Mouse (Mus musculus) embryonic fibroblast, embryonic 13.5 days (primary cell): Measurements from ENCODE around the gene Aldh9a1.

Experiments
- CTCF ChIP-seq: IDR thresholded peaks from 2 replicates; pipeline ENCODE4 v1.5.1; 2011; ENCODE audit warnings: mild to moderate bottlenecking, control low read depth, low read length, moderate library complexity, borderline replicate concordance; ENCODE audit not compliant: insufficient read depth
- POLR2A ChIP-seq: IDR thresholded peaks from 2 replicates; pipeline ENCODE4 v1.6.1; 2011; ENCODE audit warnings: low read depth, mild to moderate bottlenecking, control low read depth, low read length, moderate library complexity

DNA sequence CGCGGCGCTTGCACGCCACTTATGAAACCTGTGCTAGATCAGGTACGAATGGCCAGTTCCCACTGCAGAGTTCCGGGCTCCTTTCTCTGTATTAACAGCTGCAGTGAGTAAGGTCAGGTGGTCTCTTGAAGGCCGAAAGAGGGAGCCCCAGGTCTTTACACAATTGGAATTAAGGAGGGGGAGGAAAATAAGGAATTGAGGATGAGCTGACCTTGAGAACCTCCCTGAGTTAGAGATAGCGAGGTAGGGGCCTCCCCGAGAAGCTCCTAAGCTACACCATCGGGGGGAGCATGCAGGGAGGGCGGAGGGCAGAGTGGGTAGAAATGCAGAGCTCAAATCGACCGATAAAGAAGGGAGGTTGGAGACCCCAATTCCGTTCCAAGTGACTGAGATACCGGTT lies 43.5 kb downstream of the Aldh9a1 start:
- TF ChIP-seq CTCF = no peak
- no peak for TF ChIP-seq POLR2A
